Mouse (Mus musculus): ENCODE results near the gene Slc16a12.
"Not testable (repeated sequence)": the region's sequence is repeated elsewhere in the genome, so short reads cannot be mapped to it uniquely, and the experiment has no call there.

The Slc16a12 gene

GRCm38 (mm10) chr19:34746688-34747504 is at the start of gene Slc16a12:
Slc16a12 (minus strand) TSS chr19:34747289.
- CTCF ChIA-PET: no interaction called here

GRCm38 (mm10) chr19:34796396-34796795 is 49.3 kb upstream of the Slc16a12 start:
- CTCF ChIA-PET: interaction anchor here (0.7 kb wide), 1 partner anchor 189 kb away, joined by 5 read pairs; no protein-coding TSS in a partner anchor

- CTCF ChIA-PET: no interaction called here
These were observed 35.4 kb upstream of the Slc16a12 start for GRCm38 (mm10) chr19:34782491-34782890.

GRCm38 (mm10) chr19:34778993-34779392 is 31.9 kb upstream of the Slc16a12 start:
- CTCF ChIA-PET: no interaction called here

- CTCF ChIA-PET: no interaction called here
These were observed 31.0 kb upstream of the Slc16a12 start for GRCm38 (mm10) chr19:34778098-34778497.

- CTCF ChIA-PET: no interaction called here
These were observed 25.7 kb upstream of the Slc16a12 start for GRCm38 (mm10) chr19:34772775-34773174.

GRCm38 (mm10) chr19:34770764-34771163 is 23.7 kb upstream of the Slc16a12 start:
- CTCF ChIA-PET: no interaction called here

- CTCF ChIA-PET: no interaction called here
These were observed 11.7 kb upstream of the Slc16a12 start for GRCm38 (mm10) chr19:34758754-34759153.

- CTCF ChIA-PET: no interaction called here
These were observed 9.6 kb upstream of the Slc16a12 start for GRCm38 (mm10) chr19:34756561-34757240.

GRCm38 (mm10) chr19:34755680-34756079 is 8.6 kb upstream of the Slc16a12 start:
- CTCF ChIA-PET: no interaction called here

GRCm38 (mm10) chr19:34753243-34753642 is 6.2 kb upstream of the Slc16a12 start:
- CTCF ChIA-PET: no interaction called here

GRCm38 (mm10) chr19:34752391-34753092 is 5.5 kb upstream of the Slc16a12 start:
- CTCF ChIA-PET: no interaction called here

GRCm38 (mm10) chr19:34751150-34751549 is 4.1 kb upstream of the Slc16a12 start:
- CTCF ChIA-PET: no interaction called here

GRCm38 (mm10) chr19:34748992-34749391 is 1.9 kb upstream of the Slc16a12 start:
- CTCF ChIA-PET: no interaction called here

GRCm38 (mm10) chr19:34747969-34748368 is 880 bp upstream of the Slc16a12 start:
- CTCF ChIA-PET: not testable (repeated sequence)

- CTCF ChIA-PET: no interaction called here
These were observed 888 bp downstream of the Slc16a12 start for GRCm38 (mm10) chr19:34746201-34746600.

GRCm38 (mm10) chr19:34745012-34745411 is 2.1 kb downstream of the Slc16a12 start:
- CTCF ChIA-PET: no interaction called here

- CTCF ChIA-PET: interaction anchor here (0.5 kb wide), 1 partner anchor 24 kb away, joined by 3 read pairs; no protein-coding TSS in a partner anchor
These were observed 9.2 kb downstream of the Slc16a12 start for GRCm38 (mm10) chr19:34737916-34738315.

- CTCF ChIA-PET: no interaction called here
These were observed 11.2 kb downstream of the Slc16a12 start for GRCm38 (mm10) chr19:34735900-34736299.

- CTCF ChIA-PET: no interaction called here
These were observed 14.1 kb downstream of the Slc16a12 start for GRCm38 (mm10) chr19:34733020-34733419.

GRCm38 (mm10) chr19:34731356-34731755 is 15.7 kb downstream of the Slc16a12 start:
- CTCF ChIA-PET: no interaction called here

- CTCF ChIA-PET: interaction anchor here (0.5 kb wide), 1 partner anchor 129 kb away, joined by 10 read pairs; no protein-coding TSS in a partner anchor
These were observed 16.5 kb downstream of the Slc16a12 start for GRCm38 (mm10) chr19:34730584-34730983.

GRCm38 (mm10) chr19:34729505-34729904 is 17.6 kb downstream of the Slc16a12 start:
- CTCF ChIA-PET: no interaction called here

Measured in spleen, embryonic (tissue).